Comparison of ENCODE assay signal across 30 mouse cellular contexts in genomic region chr11:77852941-77853668, GRCm38 (mm10). TPM values are rescaled to one million over a fixed set of nuclear protein-coding genes. Genes with fewer than 3 reads are reported as not detected.
DNase-seq lines count a peak whose midpoint lies in the region; ATAC-seq and TF ChIP-seq lines count a peak whose summit lies in the region.
"Had no signal": no experiment of that assay in that cellular context is flagged by ENCODE, and none has a peak within 500 bp of the region (broad histone marks: within the 10 kb centered on the region; RNA-seq: fewer than 3 reads in every experiment).

No protein-coding gene starts in this region.

- peak; percentile 41 to 61 for DNase-seq in cerebellum, postnatal 14 days
- no peak for DNase-seq in cerebellum, adult 2 months
- DNase-seq in hindbrain, embryonic 14.5 days (ENCODE audit: low spot score): no peak
- DNase-seq in midbrain, embryonic 10.5 days (ENCODE audit: low spot score): no peak
- DNase-seq in cerebellum, adult 11-12 months: no peak
- DNase-seq: adrenal gland, postnatal 10 days; cerebellum, adult 9-11 months; gastrocnemius, adult 2 months; gastrocnemius, postnatal 36 days; heart, adult 2 months; kidney, adult 9 months; kidney, postnatal 14 days; layer of hippocampus, adult 9-11 months; liver, embryonic 13.5 days; midbrain, embryonic 14.5 days; right cerebral cortex, postnatal 25 days; thymus, postnatal 14 days had no signal

- H3K27me3 ChIP-seq in cerebellum, adult 2 months (ENCODE audit: control insufficient read depth, insufficient read depth, low read length): no peaks in the 10 kb centered on the region
- peaks cover 25% of the 10 kb centered on the region for H3K27me3 ChIP-seq in hindbrain, embryonic 13.5 days
- no peaks in the 10 kb centered on the region for H3K27me3 ChIP-seq in hindbrain, embryonic 14.5 days (ENCODE audit: control insufficient read depth, insufficient read depth, low read length)
- peaks cover 70% of the 10 kb centered on the region for H3K27me3 ChIP-seq in midbrain, embryonic 10.5 days (ENCODE audit: low read depth, poor library complexity, severe bottlenecking)
- no peaks in the 10 kb centered on the region; the same call in 1 of the 2 replicates for H3K27me3 ChIP-seq in midbrain, embryonic 16.5 days (ENCODE audit: control insufficient read depth, insufficient read depth, low read depth, low read length)
- H3K27me3 ChIP-seq: heart, embryonic 13.5 days; intestine, embryonic 15.5 days; liver, embryonic 13.5 days; Patski; stomach, embryonic 15.5 days had no signal

- H3K4me3 ChIP-seq in cerebellum, adult 2 months (replicated peaks; ENCODE audit: insufficient read depth, low read depth, low read length): no peak overlapping the region
- H3K4me3 ChIP-seq in hindbrain, embryonic 13.5 days: no peak overlapping the region
- H3K4me3 ChIP-seq in hindbrain, embryonic 14.5 days (replicated peaks; ENCODE audit: low read length): no peak overlapping the region
- no peak overlapping the region for H3K4me3 ChIP-seq in midbrain, embryonic 10.5 days
- no peak overlapping the region for H3K4me3 ChIP-seq in midbrain, embryonic 16.5 days (ENCODE audit: low read depth, low read length)
- H3K4me3 ChIP-seq: erythroblast, embryonic 14.5 days; gastrocnemius, adult 2 months; heart, adult 2 months; heart, embryonic 13.5 days; intestine, embryonic 15.5 days; limb, embryonic 10.5 days; limb, embryonic 15.5 days; liver, embryonic 13.5 days; stomach, embryonic 15.5 days had no signal

- H3K4me1 ChIP-seq in cerebellum, adult 2 months (ENCODE audit: control insufficient read depth, insufficient read depth, low read length): peaks cover 32% of the 10 kb centered on the region
- H3K4me1 ChIP-seq in hindbrain, embryonic 13.5 days (replicated peaks): peaks cover 95% of the 10 kb centered on the region
- H3K4me1 ChIP-seq in hindbrain, embryonic 14.5 days (replicated peaks; ENCODE audit: control insufficient read depth, insufficient read depth, low read length): peaks cover 75% of the 10 kb centered on the region
- peaks cover 60% of the 10 kb centered on the region for H3K4me1 ChIP-seq in midbrain, embryonic 10.5 days
- H3K4me1 ChIP-seq in midbrain, embryonic 16.5 days (ENCODE audit: control insufficient read depth, insufficient read depth, low read length): peaks cover 67% of the 10 kb centered on the region
- H3K4me1 ChIP-seq: liver, embryonic 13.5 days had no signal

- H3K9ac ChIP-seq in hindbrain, embryonic 13.5 days: no peak overlapping the region
- H3K9ac ChIP-seq in hindbrain, embryonic 14.5 days: no peak overlapping the region
- no peak overlapping the region for H3K9ac ChIP-seq in midbrain, embryonic 16.5 days (ENCODE audit: low read depth, low read length)
- H3K9ac ChIP-seq: heart, embryonic 13.5 days; intestine, embryonic 15.5 days; limb, embryonic 15.5 days; liver, embryonic 13.5 days; stomach, embryonic 15.5 days had no signal

- H3K27ac ChIP-seq in cerebellum, adult 2 months (ENCODE audit: insufficient read depth, low read length): no peak overlapping the region
- peak overlapping the region; percentile 92; the same call in 1 of the 2 replicates for H3K27ac ChIP-seq in hindbrain, embryonic 13.5 days
- no peak overlapping the region for H3K27ac ChIP-seq in hindbrain, embryonic 14.5 days
- H3K27ac ChIP-seq in midbrain, embryonic 10.5 days (replicated peaks): 0 out of 2 replicates have a peak overlapping the region, but pooled peaks have one; percentile 7
- no peak overlapping the region for H3K27ac ChIP-seq in midbrain, embryonic 16.5 days (ENCODE audit: low read length)
- H3K27ac ChIP-seq: gastrocnemius, adult 2 months; heart, adult 2 months; heart, embryonic 13.5 days; intestine, embryonic 15.5 days; limb, embryonic 15.5 days; liver, embryonic 13.5 days; macrophage; stomach, embryonic 15.5 days had no signal

- ATAC-seq in hindbrain, embryonic 13.5 days (ENCODE audit: low FRiP score): no peak
- ATAC-seq in hindbrain, embryonic 14.5 days (ENCODE audit: low FRiP score): no peak
- ATAC-seq in midbrain, embryonic 16.5 days: no peak
- ATAC-seq: forebrain, embryonic 16.5 days; hindbrain, postnatal 0 days; intestine, embryonic 15.5 days; Patski had no signal

- no peak overlapping the region for H3K4me2 ChIP-seq in hindbrain, embryonic 13.5 days
- no peak overlapping the region for H3K4me2 ChIP-seq in hindbrain, embryonic 14.5 days (replicated peaks)
- H3K4me2 ChIP-seq in midbrain, embryonic 16.5 days (ENCODE audit: low read length): no peak overlapping the region
- H3K4me2 ChIP-seq: heart, embryonic 13.5 days; intestine, embryonic 15.5 days; limb, embryonic 15.5 days; liver, embryonic 13.5 days; stomach, embryonic 15.5 days had no signal

- no peaks in the 10 kb centered on the region for H3K9me3 ChIP-seq in hindbrain, embryonic 13.5 days
- H3K9me3 ChIP-seq in hindbrain, embryonic 14.5 days (ENCODE audit: control insufficient read depth, low read length): no peaks in the 10 kb centered on the region
- H3K9me3 ChIP-seq in midbrain, embryonic 10.5 days (replicated peaks): no peaks in the 10 kb centered on the region
- no peaks in the 10 kb centered on the region for H3K9me3 ChIP-seq in midbrain, embryonic 16.5 days (replicated peaks; ENCODE audit: control insufficient read depth, low read length, poor library complexity, severe bottlenecking)
- H3K9me3 ChIP-seq: G1E; heart, embryonic 13.5 days; intestine, embryonic 15.5 days; limb, embryonic 10.5 days; limb, embryonic 15.5 days; liver, embryonic 13.5 days; stomach, embryonic 15.5 days had no signal

- 82% methylated on average over 17 of the region's 17 CpGs for whole genome bisulfite sequencing in cerebellum, adult 2 months
- WGBS in hindbrain, embryonic 13.5 days: 96% methylated on average over 17 of the region's 17 CpGs
- 94% methylated on average over 17 of the region's 17 CpGs for WGBS in hindbrain, embryonic 14.5 days
- WGBS in midbrain, embryonic 10.5 days: 94% methylated on average over 17 of the region's 17 CpGs
- 92% methylated on average over 17 of the region's 17 CpGs for WGBS in midbrain, embryonic 16.5 days

- TF ChIP-seq POLR2A in cerebellum, adult 2 months (IDR thresholded peaks at IDR 0.05; ENCODE audit: borderline replicate concordance, insufficient read depth, low read length): no peak

- no peak for TF ChIP-seq CTCF in cerebellum, adult 2 months (IDR thresholded peaks at IDR 0.05; ENCODE audit: borderline replicate concordance, insufficient read depth, low read depth, low read length)

- peaks cover 60% of the 10 kb centered on the region for H3K36me3 ChIP-seq in hindbrain, embryonic 13.5 days
- H3K36me3 ChIP-seq in hindbrain, embryonic 14.5 days (replicated peaks; ENCODE audit: control insufficient read depth, insufficient read depth): peaks cover 52% of the 10 kb centered on the region
- H3K36me3 ChIP-seq in midbrain, embryonic 10.5 days: peaks cover 82% of the 10 kb centered on the region
- peaks cover 6% of the 10 kb centered on the region; the same call in 1 of the 2 replicates for H3K36me3 ChIP-seq in midbrain, embryonic 16.5 days (ENCODE audit: control insufficient read depth, insufficient read depth, low read length)

RNA-seq across cellular contexts. Expression of gene Pipox, which starts 40.8 kb away (rescaled TPM):
- polyA plus RNA-seq in cerebellum, adult 2 months (2012; rRNA removed): 6.8 and 9.0 TPM in 2 replicates
- 4.2 and 6.6 TPM in 2 replicates for polyA plus RNA-seq in hindbrain, embryonic 13.5 days (2015; fragmentation: Nextera tagmentation; extraction: Ambion mirVana)
- 2.8 and 6.1 TPM in 2 replicates for polyA plus RNA-seq in hindbrain, embryonic 14.5 days (2014; fragmentation: Nextera tagmentation; extraction: Ambion mirVana)
- 9.0 and 16.5 TPM in 2 replicates for polyA plus RNA-seq in midbrain, embryonic 10.5 days (2016; fragmentation: Nextera tagmentation; extraction: Ambion mirVana)
- 6.0 and 7.5 TPM in 2 replicates for polyA plus RNA-seq in midbrain, embryonic 16.5 days (2015; fragmentation: Nextera tagmentation; extraction: Ambion mirVana)
- polyA plus RNA-seq: erythroblast, embryonic 14.5 days; G1E; macrophage had no signal

Comparison
In these comparisons a context has a peak if more than half of its experiments do, and no peak if none do; other contexts are left out.
1. DNase-seq: peak in cerebellum, postnatal 14 days (2 of 2); none in cerebellum, adult 2 months (0 of 2), hindbrain, embryonic 14.5 days (single experiment), midbrain, embryonic 10.5 days (single experiment) and cerebellum, adult 11-12 months (single experiment).
2. H3K27ac ChIP-seq: peak in hindbrain, embryonic 13.5 days (single experiment) and midbrain, embryonic 10.5 days (single experiment); none in cerebellum, adult 2 months (single experiment), hindbrain, embryonic 14.5 days (single experiment) and midbrain, embryonic 16.5 days (single experiment).